Mouse (Mus musculus): ENCODE measurements around the gene Kif2a.
"Not testable (repeated sequence)": the region's sequence is repeated elsewhere in the genome, so short reads cannot be mapped to it uniquely, and the experiment has no call there.

Gene Kif2a

GRCm38 (mm10) chr13:107022266-107023171 lies 593 bp upstream of the Kif2a start:
- peak; percentile 80 for DNase-seq (ENCODE audit: low read depth, low spot score)

GRCm38 (mm10) chr13:107019443-107019842 lies 2.5 kb downstream of the Kif2a start:
- no peak for DNase-seq (ENCODE audit: low read depth, low spot score)

GRCm38 (mm10) chr13:107013926-107014325 lies 8.0 kb downstream of the Kif2a start:
- DNase-seq (ENCODE audit: low read depth, low spot score) = no peak

- DNase-seq (ENCODE audit: low read depth, low spot score) = no peak
Measured at GRCm38 (mm10) chr13:107011618-107012017, 10.3 kb downstream of the Kif2a start.

GRCm38 (mm10) chr13:107008174-107008573 lies 13.8 kb downstream of the Kif2a start:
- no peak for DNase-seq (ENCODE audit: low read depth, low spot score)

GRCm38 (mm10) chr13:107003211-107003610 lies 18.7 kb downstream of the Kif2a start:
- DNase-seq (ENCODE audit: low read depth, low spot score) = no peak

- no peak for DNase-seq (ENCODE audit: low read depth, low spot score)
Measured at GRCm38 (mm10) chr13:106998671-106999070, 23.3 kb downstream of the Kif2a start.

GRCm38 (mm10) chr13:106998026-106998425 lies 23.9 kb downstream of the Kif2a start:
- DNase-seq (ENCODE audit: low read depth, low spot score) = no peak

- not testable (repeated sequence) for DNase-seq (ENCODE audit: low read depth, low spot score)
Measured at GRCm38 (mm10) chr13:106997557-106997956, 24.4 kb downstream of the Kif2a start.

- DNase-seq (ENCODE audit: low read depth, low spot score) = no peak
Measured at GRCm38 (mm10) chr13:106996891-106997290, 25.0 kb downstream of the Kif2a start.

GRCm38 (mm10) chr13:106961496-106961895 lies 60.4 kb downstream of the Kif2a start:
- DNase-seq (ENCODE audit: low read depth, low spot score) = no peak

GRCm38 (mm10) chr13:106960557-106960956 lies 61.4 kb downstream of the Kif2a start:
- no peak for DNase-seq (ENCODE audit: low read depth, low spot score)

- no peak for DNase-seq (ENCODE audit: low read depth, low spot score)
Measured at GRCm38 (mm10) chr13:106958286-106958685, 63.6 kb downstream of the Kif2a start.

GRCm38 (mm10) chr13:106957554-106957953 lies 64.4 kb downstream of the Kif2a start:
- no peak for DNase-seq (ENCODE audit: low read depth, low spot score)

- DNase-seq (ENCODE audit: low read depth, low spot score) = no peak
Measured at GRCm38 (mm10) chr13:106954880-106955279, 67.0 kb downstream of the Kif2a start.

- DNase-seq (ENCODE audit: low read depth, low spot score) = no peak
Measured at GRCm38 (mm10) chr13:106947583-106947982, 74.3 kb downstream of the Kif2a start.

- peak; percentile 83 for DNase-seq (ENCODE audit: low read depth, low spot score)
Measured at GRCm38 (mm10) chr13:106946594-106947540, 75.1 kb downstream of the Kif2a start, which contains the start of gene Dimt1. Dimt1 (plus strand) TSS chr13:106947127.

GRCm38 (mm10) chr13:106945518-106945917 lies 76.4 kb downstream of the Kif2a start:
- no peak for DNase-seq (ENCODE audit: low read depth, low spot score)

GRCm38 (mm10) chr13:106942721-106943120 lies 79.2 kb downstream of the Kif2a start:
- no peak for DNase-seq (ENCODE audit: low read depth, low spot score)

- DNase-seq (ENCODE audit: low read depth, low spot score) = no peak
Measured at GRCm38 (mm10) chr13:106941211-106941976, 80.5 kb downstream of the Kif2a start.

GRCm38 (mm10) chr13:106937138-106937472 lies 84.8 kb downstream of the Kif2a start:
- no peak for DNase-seq (ENCODE audit: low read depth, low spot score)
